Mouse (Mus musculus): Measurements from ENCODE around the gene Mdh2. TPM values are rescaled to one million over a fixed set of nuclear protein-coding genes. Genes with fewer than 3 reads are reported as not detected.

Mdh2 gene
- polyA plus RNA-seq, 1 experiment from 2014 or later: 873 TPM

DNA sequence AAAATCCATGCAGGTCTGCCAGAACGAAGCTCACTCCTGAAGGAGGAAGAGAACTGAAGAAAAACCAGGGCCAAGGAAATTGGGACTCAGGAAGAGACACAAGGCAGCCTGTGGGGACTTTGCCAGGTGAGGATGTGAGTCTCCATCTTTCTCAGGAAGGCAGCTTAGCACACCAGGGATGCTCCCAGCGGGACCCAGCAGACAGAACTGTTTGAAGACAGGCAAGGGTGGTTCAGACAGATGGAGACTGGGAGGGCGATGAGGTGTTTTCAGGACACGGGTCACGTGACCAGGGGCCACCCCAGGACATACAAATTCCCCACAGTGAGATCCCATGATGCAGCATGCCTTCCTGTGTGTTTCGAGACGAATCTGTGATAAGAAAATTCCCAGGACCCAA, 40.2 kb downstream of the Mdh2 start:
- H3K4me1 ChIP-seq (ENCODE audit: control insufficient read depth, insufficient read depth, low read length): no peaks in the 10 kb centered on the region
- no peaks in the 10 kb centered on the region for H3K36me3 ChIP-seq (ENCODE audit: control insufficient read depth, insufficient read depth, low read length)
- 38% methylated on average over 7 of the region's 7 CpGs for WGBS
- no peak overlapping the region for H3K4me2 ChIP-seq (ENCODE audit: low read depth, low read length)
- no peak overlapping the region for H3K4me3 ChIP-seq (ENCODE audit: low read length)
- no peaks in the 10 kb centered on the region for H3K9me3 ChIP-seq (ENCODE audit: control insufficient read depth, low read length)
- no peak overlapping the region for H3K27ac ChIP-seq (ENCODE audit: low read length)
- no peak for ATAC-seq
- H3K9ac ChIP-seq (ENCODE audit: low read depth, low read length): no peak overlapping the region
- H3K27me3 ChIP-seq (replicated peaks; ENCODE audit: control insufficient read depth, insufficient read depth, low read length): no peaks in the 10 kb centered on the region; the same call in 1 of the 2 replicates

GRCm38 (mm10) chr5:135822316-135822944, 44.1 kb downstream of the Mdh2 start:
- 21% methylated on average over 7 of the region's 7 CpGs for WGBS

GRCm38 (mm10) chr5:135824517-135824916, 46.2 kb downstream of the Mdh2 start:
- Histone ChIP-seq H3K36me3 (ENCODE audit: control insufficient read depth, insufficient read depth, low read length) (no peaks in the 10 kb centered on the region), H3K27me3 (replicated peaks; ENCODE audit: control insufficient read depth, insufficient read depth, low read length) (no peaks in the 10 kb centered on the region; the same call in none of the 2 replicates), H3K4me2 (ENCODE audit: low read depth, low read length) (no peak overlapping the region), H3K4me1 (ENCODE audit: control insufficient read depth, insufficient read depth, low read length) (no peaks in the 10 kb centered on the region), H3K27ac (ENCODE audit: low read length) (no peak overlapping the region), H3K9ac (ENCODE audit: low read depth, low read length) (no peak overlapping the region), H3K4me3 (ENCODE audit: low read length) (no peak overlapping the region), H3K9me3 (ENCODE audit: control insufficient read depth, low read length) (no peaks in the 10 kb centered on the region)
- no peak for ATAC-seq
- 47% methylated on average over 3 of the region's 3 CpGs for WGBS

More at GRCm38 (mm10) chr5:135822316-135822944, 44.1 kb downstream of the Mdh2 start:
- ATAC-seq: no peak
- no peaks in the 10 kb centered on the region for H3K4me1 ChIP-seq (ENCODE audit: control insufficient read depth, insufficient read depth, low read length)
- H3K4me3 ChIP-seq (ENCODE audit: low read length): no peak overlapping the region
- no peak overlapping the region for H3K4me2 ChIP-seq (ENCODE audit: low read depth, low read length)
- no peak overlapping the region for H3K27ac ChIP-seq (ENCODE audit: low read length)
- H3K27me3 ChIP-seq (replicated peaks; ENCODE audit: control insufficient read depth, insufficient read depth, low read length): no peaks in the 10 kb centered on the region; the same call in none of the 2 replicates
- no peaks in the 10 kb centered on the region for H3K9me3 ChIP-seq (ENCODE audit: control insufficient read depth, low read length)
- H3K36me3 ChIP-seq (ENCODE audit: control insufficient read depth, insufficient read depth, low read length): no peaks in the 10 kb centered on the region
- H3K9ac ChIP-seq (ENCODE audit: low read depth, low read length): no peak overlapping the region

DNA sequence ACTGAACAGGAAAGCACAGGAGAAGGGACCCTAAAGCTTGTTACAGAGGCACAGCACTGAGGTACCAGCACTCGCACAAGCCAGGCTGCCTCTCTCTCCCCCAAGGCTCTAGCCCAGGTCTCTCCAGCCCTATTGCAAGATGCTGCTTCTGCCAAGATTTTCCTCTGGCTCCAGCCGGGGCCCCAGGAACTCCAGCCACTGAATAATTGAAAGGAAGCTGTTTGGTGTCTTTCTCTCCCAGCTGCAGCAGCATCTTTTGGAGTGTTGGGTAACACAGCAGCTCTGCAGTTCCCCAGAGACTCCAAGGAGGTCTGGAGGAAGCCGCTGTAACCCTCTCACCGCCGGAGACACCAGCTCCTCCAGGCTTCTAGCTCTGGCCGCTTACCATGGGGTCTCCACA, 47.9 kb downstream of the Mdh2 start:
- no peaks in the 10 kb centered on the region for H3K36me3 ChIP-seq (ENCODE audit: control insufficient read depth, insufficient read depth, low read length)
- no peak for ATAC-seq
- H3K9me3 ChIP-seq (ENCODE audit: control insufficient read depth, low read length): no peaks in the 10 kb centered on the region
- no peak overlapping the region for H3K27ac ChIP-seq (ENCODE audit: low read length)
- no peaks in the 10 kb centered on the region for H3K4me1 ChIP-seq (ENCODE audit: control insufficient read depth, insufficient read depth, low read length)
- no peak overlapping the region for H3K4me3 ChIP-seq (ENCODE audit: low read length)
- no peaks in the 10 kb centered on the region; the same call in 1 of the 2 replicates for H3K27me3 ChIP-seq (replicated peaks; ENCODE audit: control insufficient read depth, insufficient read depth, low read length)
- H3K9ac ChIP-seq (ENCODE audit: low read depth, low read length): no peak overlapping the region
- no peak overlapping the region for H3K4me2 ChIP-seq (ENCODE audit: low read depth, low read length)
- WGBS: 41% methylated on average over 6 of the region's 6 CpGs

DNA sequence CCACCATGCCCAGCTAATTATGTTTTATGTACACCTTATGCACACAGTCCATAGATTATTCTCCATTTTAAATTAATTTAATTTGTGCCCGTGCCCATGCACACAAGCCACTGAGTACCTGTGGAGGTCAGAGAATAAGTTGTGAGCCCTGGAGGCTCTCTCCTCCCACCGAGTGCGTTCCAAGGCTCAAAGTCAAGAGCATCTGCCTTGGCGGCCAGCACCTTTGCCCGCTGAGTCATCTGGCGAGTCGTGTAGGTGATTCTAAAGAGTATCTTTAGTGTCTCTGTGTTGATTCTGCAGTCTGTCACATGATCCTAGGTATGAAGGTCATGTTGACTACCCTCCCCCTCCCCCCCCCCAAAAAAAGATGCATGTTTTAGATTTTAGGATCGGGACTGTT, 51.1 kb downstream of the Mdh2 start:
- Histone ChIP-seq H3K4me2 (ENCODE audit: low read depth, low read length) (no peak overlapping the region), H3K27me3 (replicated peaks; ENCODE audit: control insufficient read depth, insufficient read depth, low read length) (no peaks in the 10 kb centered on the region; the same call in 1 of the 2 replicates), H3K9ac (ENCODE audit: low read depth, low read length) (no peak overlapping the region), H3K4me3 (ENCODE audit: low read length) (no peak overlapping the region), H3K27ac (ENCODE audit: low read length) (no peak overlapping the region), H3K36me3 (ENCODE audit: control insufficient read depth, insufficient read depth, low read length) (no peaks in the 10 kb centered on the region), H3K4me1 (ENCODE audit: control insufficient read depth, insufficient read depth, low read length) (no peaks in the 10 kb centered on the region), H3K9me3 (ENCODE audit: control insufficient read depth, low read length) (no peaks in the 10 kb centered on the region)
- no peak for ATAC-seq
- 73% methylated on average over 8 of the region's 8 CpGs for WGBS

- peaks cover 4% of the 10 kb centered on the region for H3K27me3 ChIP-seq (replicated peaks; ENCODE audit: control insufficient read depth, insufficient read depth, low read length)
- H3K27ac ChIP-seq (ENCODE audit: low read length): no peak overlapping the region
- no peaks in the 10 kb centered on the region for H3K9me3 ChIP-seq (ENCODE audit: control insufficient read depth, low read length)
- H3K9ac ChIP-seq (ENCODE audit: low read depth, low read length): no peak overlapping the region
- H3K4me2 ChIP-seq (ENCODE audit: low read depth, low read length): no peak overlapping the region
- H3K4me3 ChIP-seq (ENCODE audit: low read length): no peak overlapping the region
- peaks cover 12% of the 10 kb centered on the region for H3K4me1 ChIP-seq (ENCODE audit: control insufficient read depth, insufficient read depth, low read length)
- 26% methylated on average over 4 of the region's 4 CpGs for WGBS
- H3K36me3 ChIP-seq (ENCODE audit: control insufficient read depth, insufficient read depth, low read length): no peaks in the 10 kb centered on the region
- ATAC-seq: no peak
Observed at GRCm38 (mm10) chr5:135832729-135833128, 54.4 kb downstream of the Mdh2 start.

DNA sequence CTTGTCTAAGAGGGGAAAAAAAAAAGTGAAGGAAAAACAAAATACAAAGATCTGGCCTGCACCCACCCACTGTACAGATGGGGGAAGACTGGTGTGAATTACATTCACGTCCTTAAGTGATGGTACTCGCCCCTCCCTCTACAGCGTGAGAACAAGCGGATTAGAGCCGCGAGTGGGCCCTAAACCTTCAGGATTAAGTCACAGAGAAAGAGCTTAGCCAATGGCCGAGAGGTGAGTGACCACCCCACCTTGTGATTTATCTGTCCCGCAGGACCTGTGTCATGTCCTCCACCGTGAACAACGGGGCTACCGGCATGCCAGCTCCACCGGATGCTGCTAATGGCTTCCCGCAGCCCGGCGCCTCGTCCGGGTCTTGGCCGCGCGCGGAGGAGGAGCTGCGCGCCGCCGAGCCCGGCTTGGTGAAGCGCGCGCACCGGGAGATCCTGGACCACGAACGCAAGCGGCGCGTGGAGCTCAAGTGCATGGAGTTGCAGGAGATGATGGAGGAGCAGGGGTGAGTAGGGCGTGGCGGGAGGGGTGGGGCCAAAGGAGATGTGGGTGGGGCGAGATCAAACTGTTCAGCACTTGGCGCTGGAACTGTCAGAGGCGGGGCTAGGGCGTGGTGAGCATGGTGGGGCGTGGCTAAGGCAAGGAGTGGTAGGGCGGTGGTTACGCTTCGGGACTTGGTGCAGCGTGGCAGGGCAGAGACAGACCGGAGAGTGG, 56.6 kb downstream of the Mdh2 start:
- Histone ChIP-seq H3K9ac (ENCODE audit: low read depth, low read length) (peak overlapping the region; percentile 43; the same call in 1 of the 2 replicates), H3K27me3 (replicated peaks; ENCODE audit: control insufficient read depth, insufficient read depth, low read length) (peaks cover 4% of the 10 kb centered on the region), H3K9me3 (ENCODE audit: control insufficient read depth, low read length) (no peaks in the 10 kb centered on the region), H3K4me3 (ENCODE audit: low read length) (peak overlapping the region; percentile 53), H3K27ac (ENCODE audit: low read length) (no peak overlapping the region), H3K36me3 (ENCODE audit: control insufficient read depth, insufficient read depth, low read length) (no peaks in the 10 kb centered on the region), H3K4me1 (ENCODE audit: control insufficient read depth, insufficient read depth, low read length) (peaks cover 12% of the 10 kb centered on the region), H3K4me2 (ENCODE audit: low read depth, low read length) (peak overlapping the region; percentile 93)
- peak; percentile 97 for ATAC-seq
- WGBS: 2% methylated on average over 47 of the region's 47 CpGs

- peak; percentile 77 for ATAC-seq
- Histone ChIP-seq H3K36me3 (ENCODE audit: control insufficient read depth, insufficient read depth, low read length) (no peaks in the 10 kb centered on the region), H3K4me2 (ENCODE audit: low read depth, low read length) (peak overlapping the region; percentile 93), H3K4me3 (ENCODE audit: low read length) (peak overlapping the region; percentile 53), H3K4me1 (ENCODE audit: control insufficient read depth, insufficient read depth, low read length) (peaks cover 12% of the 10 kb centered on the region), H3K27ac (ENCODE audit: low read length) (no peak overlapping the region), H3K9me3 (ENCODE audit: control insufficient read depth, low read length) (no peaks in the 10 kb centered on the region), H3K9ac (ENCODE audit: low read depth, low read length) (no peak overlapping the region), H3K27me3 (replicated peaks; ENCODE audit: control insufficient read depth, insufficient read depth, low read length) (peaks cover 4% of the 10 kb centered on the region)
- WGBS: 4% methylated on average over 12 of the region's 12 CpGs
Observed at GRCm38 (mm10) chr5:135835492-135835858, 57.2 kb downstream of the Mdh2 start.

GRCm38 (mm10) chr5:135835981-135836380, 57.7 kb downstream of the Mdh2 start:
- 22% methylated on average over 12 of the region's 12 CpGs for WGBS
- ATAC-seq: peak; percentile 26
- Histone ChIP-seq H3K4me2 (ENCODE audit: low read depth, low read length) (no peak overlapping the region; the same call in 1 of the 2 replicates), H3K9me3 (ENCODE audit: control insufficient read depth, low read length) (no peaks in the 10 kb centered on the region), H3K4me1 (ENCODE audit: control insufficient read depth, insufficient read depth, low read length) (peaks cover 12% of the 10 kb centered on the region), H3K27ac (ENCODE audit: low read length) (no peak overlapping the region), H3K27me3 (replicated peaks; ENCODE audit: control insufficient read depth, insufficient read depth, low read length) (peaks cover 4% of the 10 kb centered on the region), H3K4me3 (ENCODE audit: low read length) (no peak overlapping the region), H3K36me3 (ENCODE audit: control insufficient read depth, insufficient read depth, low read length) (no peaks in the 10 kb centered on the region), H3K9ac (ENCODE audit: low read depth, low read length) (no peak overlapping the region)

Data from intestine, embryonic 16.5 days (tissue).